Mouse (Mus musculus) stomach, embryonic 15.5 days (tissue): ENCODE data around the gene 9130213A22Rik. TPM values are rescaled to one million over a fixed set of nuclear protein-coding genes. Genes with fewer than 3 reads are reported as not detected.
A peak's percentile ranks its signal among the peaks of the same experiment; 100 is the strongest.

ENCODE experiments used
- ATAC-seq: fragments of 200-750 bp; cut with Nextera tagmentation; 2 replicates; pipeline ENCODE4 v1.8.0; 2017; ENCODE audit warnings: low read depth, moderate number of reproducible peaks, moderate TSS enrichment; ENCODE audit not compliant: insufficient read depth, low FRiP score
- H3K27ac ChIP-seq: fragments of 300-500 bp; sonication (generic); 2 replicates; pipeline ENCODE4 v1.5.1; 2015; ENCODE audit warnings: mild to moderate bottlenecking, inconsistent platforms
- H3K27me3 ChIP-seq: fragments of 300-500 bp; sonication (generic); replicated peaks from 2 replicates; pipeline ENCODE4 v1.6.1; 2015; ENCODE audit warnings: inconsistent platforms
- H3K36me3 ChIP-seq: fragments of 300-500 bp; sonication (generic); 2 replicates; pipeline ENCODE4 v1.6.1; 2015; ENCODE audit warnings: inconsistent platforms
- H3K4me1 ChIP-seq: fragments of 300-500 bp; sonication (generic); 2 replicates; pipeline ENCODE4 v1.6.1; 2015; ENCODE audit warnings: inconsistent platforms
- H3K4me2 ChIP-seq: fragments of 300-500 bp; sonication (generic); 2 replicates; pipeline ENCODE4 v1.6.1; 2015; ENCODE audit warnings: mild to moderate bottlenecking, inconsistent platforms
- H3K4me3 ChIP-seq: fragments of 300-500 bp; sonication (generic); replicated peaks from 2 replicates; pipeline ENCODE4 v1.5.1; 2015; ENCODE audit warnings: inconsistent platforms
- H3K9ac ChIP-seq: fragments of 300-500 bp; sonication (generic); 2 replicates; pipeline ENCODE4 v1.6.1; 2015; ENCODE audit warnings: inconsistent platforms
- H3K9me3 ChIP-seq: fragments of 300-500 bp; sonication (generic); 2 replicates; pipeline ENCODE4 v1.6.1; 2016; ENCODE audit warnings: inconsistent platforms
- WGBS: fragments of 180-500 bp; shearing (Covaris S2); methylation state at CpG from one replicate; pipeline ENCODE4 v1.1.7; 2015; 5-methylcytosine and 5-hydroxymethylcytosine counted together
- polyA plus RNA-seq: library from polyadenylated mRNA; unstranded; fragments of >200 nt; fragmentation: Nextera tagmentation; extraction: Ambion mirVana; gene quantifications from 2 replicates; pipeline ENCODE4 v1.2.1, GENCODE M21; 2015

9130213A22Rik gene
- polyA plus RNA-seq, result 0.37 TPM in 2 replicates

- Histone ChIP-seq H3K27me3 (no peaks in the 10 kb centered on the region), H3K4me2 (peak within 1 kb of the TSS; percentile 95), H3K9ac (peak within 1 kb of the TSS; percentile 63), H3K4me1 (peaks cover 37% of the 10 kb centered on the region), H3K36me3 (no peaks in the 10 kb centered on the region), H3K27ac (peak within 1 kb of the TSS; percentile 94), H3K9me3 (no peaks in the 10 kb centered on the region), H3K4me3 (peak within 1 kb of the TSS; percentile 82)
- ATAC-seq, result peak; percentile 62
- WGBS, result under 1% methylated on average over 66 of the region's 66 CpGs
Measured at GRCm38 (mm10) chr11:69122336-69122951, at the start of gene 9130213A22Rik. TSS of gene 9130213A22Rik (minus strand) at chr11:69122589.

GRCm38 (mm10) chr11:69171626-69172025, 49.2 kb upstream of the 9130213A22Rik start:
- no peak; the same call in 1 of the 2 replicates for ATAC-seq
- Histone ChIP-seq H3K4me3 (no peak overlapping the region), H3K36me3 (no peaks in the 10 kb centered on the region), H3K9me3 (no peaks in the 10 kb centered on the region), H3K27ac (no peak overlapping the region), H3K27me3 (no peaks in the 10 kb centered on the region), H3K4me1 (0 out of 2 replicates have a peak, but pooled peaks cover 2% of the 10 kb centered on the region), H3K9ac (no peak overlapping the region), H3K4me2 (no peak overlapping the region)
- WGBS, result 32% methylated on average over 7 of the region's 7 CpGs

- no peaks in the 10 kb centered on the region for H3K9me3 ChIP-seq
- H3K9ac ChIP-seq, result no peak overlapping the region
- 0 out of 2 replicates have a peak, but pooled peaks cover 2% of the 10 kb centered on the region for H3K4me1 ChIP-seq
- 78% methylated on average over 12 of the region's 12 CpGs for WGBS
- H3K4me3 ChIP-seq, result no peak overlapping the region
- no peak overlapping the region for H3K27ac ChIP-seq
- no peaks in the 10 kb centered on the region for H3K36me3 ChIP-seq
- no peak overlapping the region for H3K4me2 ChIP-seq
- no peak for ATAC-seq
- no peaks in the 10 kb centered on the region for H3K27me3 ChIP-seq
Measured at GRCm38 (mm10) chr11:69169313-69169712, 46.9 kb upstream of the 9130213A22Rik start.

- 2% methylated on average over 18 of the region's 18 CpGs for WGBS
- peaks cover 22% of the 10 kb centered on the region for H3K27me3 ChIP-seq
- peak within 1 kb of the TSS; percentile 31; the same call in 1 of the 2 replicates for H3K4me2 ChIP-seq
- ATAC-seq, result 0 out of 2 replicates have a peak, but pooled peaks have one; percentile 43
- H3K9ac ChIP-seq, result no peak within 1 kb of the TSS
- no peaks in the 10 kb centered on the region for H3K36me3 ChIP-seq
- H3K4me3 ChIP-seq, result no peak within 1 kb of the TSS
- no peak within 1 kb of the TSS for H3K27ac ChIP-seq
- no peaks in the 10 kb centered on the region for H3K9me3 ChIP-seq
- peaks cover 5% of the 10 kb centered on the region; the same call in 1 of the 2 replicates for H3K4me1 ChIP-seq
Measured at GRCm38 (mm10) chr11:69156800-69157199, 34.4 kb upstream of the 9130213A22Rik start, which contains the start of gene Alox12b. TSS of gene Alox12b (plus strand) at chr11:69156989.

- H3K9me3 ChIP-seq, result no peaks in the 10 kb centered on the region
- H3K27me3 ChIP-seq, result peaks cover 22% of the 10 kb centered on the region
- H3K9ac ChIP-seq, result no peak overlapping the region
- H3K4me1 ChIP-seq, result peaks cover 12% of the 10 kb centered on the region
- no peaks in the 10 kb centered on the region for H3K36me3 ChIP-seq
- H3K4me3 ChIP-seq, result no peak overlapping the region
- ATAC-seq, result no peak
- H3K27ac ChIP-seq, result no peak overlapping the region
- H3K4me2 ChIP-seq, result no peak overlapping the region
- WGBS, result 33% methylated on average over 1 of the region's 1 CpGs
Measured at GRCm38 (mm10) chr11:69155351-69155750, 33.0 kb upstream of the 9130213A22Rik start.

GRCm38 (mm10) chr11:69153831-69154230, 31.4 kb upstream of the 9130213A22Rik start:
- ATAC-seq, result no peak
- Histone ChIP-seq H3K4me3 (no peak overlapping the region), H3K36me3 (no peaks in the 10 kb centered on the region), H3K27me3 (peaks cover 22% of the 10 kb centered on the region), H3K9ac (no peak overlapping the region), H3K27ac (no peak overlapping the region), H3K4me2 (no peak overlapping the region), H3K9me3 (no peaks in the 10 kb centered on the region), H3K4me1 (peaks cover 12% of the 10 kb centered on the region)
- 75% methylated on average over 8 of the region's 8 CpGs for WGBS

- Histone ChIP-seq H3K9ac (no peak overlapping the region), H3K9me3 (no peaks in the 10 kb centered on the region), H3K36me3 (no peaks in the 10 kb centered on the region), H3K4me2 (peak overlapping the region; percentile 51), H3K27ac (no peak overlapping the region), H3K4me1 (peaks cover 7% of the 10 kb centered on the region; the same call in 1 of the 2 replicates), H3K4me3 (peak overlapping the region; percentile 19; the same call in 1 of the 2 replicates), H3K27me3 (no peaks in the 10 kb centered on the region)
- 43% methylated on average over 6 of the region's 6 CpGs for WGBS
- no peak for ATAC-seq
Measured at GRCm38 (mm10) chr11:69151004-69151403, 28.6 kb upstream of the 9130213A22Rik start.

- WGBS, result 5% methylated on average over 7 of the region's 7 CpGs
- peak overlapping the region; percentile 19; the same call in 1 of the 2 replicates for H3K4me3 ChIP-seq
- no peaks in the 10 kb centered on the region for H3K27me3 ChIP-seq
- H3K4me1 ChIP-seq, result peaks cover 7% of the 10 kb centered on the region; the same call in 1 of the 2 replicates
- peak overlapping the region; percentile 51 for H3K4me2 ChIP-seq
- H3K36me3 ChIP-seq, result no peaks in the 10 kb centered on the region
- no peaks in the 10 kb centered on the region for H3K9me3 ChIP-seq
- ATAC-seq, result no peak
- no peak overlapping the region for H3K27ac ChIP-seq
- no peak overlapping the region for H3K9ac ChIP-seq
Measured at GRCm38 (mm10) chr11:69150444-69150843, 28.1 kb upstream of the 9130213A22Rik start.

- H3K27me3 ChIP-seq, result no peaks in the 10 kb centered on the region
- no peak overlapping the region for H3K27ac ChIP-seq
- WGBS, result 72% methylated on average over 6 of the region's 6 CpGs
- H3K4me1 ChIP-seq, result peaks cover 7% of the 10 kb centered on the region; the same call in 1 of the 2 replicates
- H3K9me3 ChIP-seq, result no peaks in the 10 kb centered on the region
- no peak overlapping the region for H3K4me3 ChIP-seq
- H3K36me3 ChIP-seq, result no peaks in the 10 kb centered on the region
- H3K9ac ChIP-seq, result no peak overlapping the region
- no peak overlapping the region for H3K4me2 ChIP-seq
- ATAC-seq, result no peak
Measured at GRCm38 (mm10) chr11:69149728-69150127, 27.3 kb upstream of the 9130213A22Rik start.

GRCm38 (mm10) chr11:69148451-69148960, 26.1 kb upstream of the 9130213A22Rik start:
- no peaks in the 10 kb centered on the region for H3K9me3 ChIP-seq
- ATAC-seq, result no peak
- H3K4me1 ChIP-seq, result peaks cover 7% of the 10 kb centered on the region; the same call in 1 of the 2 replicates
- no peak overlapping the region for H3K4me3 ChIP-seq
- H3K4me2 ChIP-seq, result no peak overlapping the region
- WGBS, result 87% methylated on average over 5 of the region's 5 CpGs
- H3K27ac ChIP-seq, result no peak overlapping the region
- no peaks in the 10 kb centered on the region for H3K36me3 ChIP-seq
- no peaks in the 10 kb centered on the region for H3K27me3 ChIP-seq
- no peak overlapping the region for H3K9ac ChIP-seq

GRCm38 (mm10) chr11:69147546-69147945, 25.2 kb upstream of the 9130213A22Rik start:
- Histone ChIP-seq H3K36me3 (no peaks in the 10 kb centered on the region), H3K9ac (no peak overlapping the region), H3K4me2 (no peak overlapping the region), H3K9me3 (no peaks in the 10 kb centered on the region), H3K27me3 (no peaks in the 10 kb centered on the region), H3K27ac (no peak overlapping the region), H3K4me1 (peaks cover 7% of the 10 kb centered on the region; the same call in 1 of the 2 replicates), H3K4me3 (no peak overlapping the region)
- WGBS, result 78% methylated on average over 7 of the region's 7 CpGs
- no peak for ATAC-seq

- Histone ChIP-seq H3K4me3 (no peak overlapping the region), H3K9me3 (no peaks in the 10 kb centered on the region), H3K27me3 (no peaks in the 10 kb centered on the region; the same call in 1 of the 2 replicates), H3K27ac (no peak overlapping the region), H3K4me2 (no peak overlapping the region; the same call in 1 of the 2 replicates), H3K4me1 (peaks cover 15% of the 10 kb centered on the region), H3K36me3 (no peaks in the 10 kb centered on the region), H3K9ac (no peak overlapping the region)
- no peak for ATAC-seq
- WGBS, result 76% methylated on average over 6 of the region's 6 CpGs
Measured at GRCm38 (mm10) chr11:69135361-69135760, 13.0 kb upstream of the 9130213A22Rik start.
